Mouse (Mus musculus): ENCODE results near the gene Nrbp1. TPM values are rescaled to one million over a fixed set of nuclear protein-coding genes. Genes with fewer than 3 reads are reported as not detected.
"Not testable (repeated sequence)": the region's sequence is repeated elsewhere in the genome, so short reads cannot be mapped to it uniquely, and the experiment has no call there.

Nrbp1 gene
- polyA plus RNA-seq, 1 experiment from 2014 or later, result 44.9 TPM

GRCm38 (mm10) chr5:31202933-31203332 lies 37.7 kb upstream of the Nrbp1 start:
- Histone ChIP-seq H3K4me2 (ENCODE audit: low read depth, low read length) (peak overlapping the region; percentile 87), H3K4me1 (ENCODE audit: control insufficient read depth, low read depth, low read length) (peaks cover 11% of the 10 kb centered on the region), H3K27ac (ENCODE audit: low read length) (peak overlapping the region; percentile 79), H3K9me3 (replicated peaks; ENCODE audit: control insufficient read depth, low read length) (no peaks in the 10 kb centered on the region), H3K27me3 (ENCODE audit: control insufficient read depth, insufficient read depth, low read depth, low read length) (no peaks in the 10 kb centered on the region), H3K9ac (ENCODE audit: low read depth, low read length) (no peak overlapping the region; the same call in 1 of the 2 replicates), H3K36me3 (ENCODE audit: control insufficient read depth, insufficient read depth) (peaks cover 63% of the 10 kb centered on the region), H3K4me3 (ENCODE audit: low read depth, low read length) (peak overlapping the region; percentile 85)
- ATAC-seq (ENCODE audit: low read depth), result no peak
- 81% methylated on average over 7 of the region's 7 CpGs for WGBS (ENCODE audit: insufficient replicate concordance)

DNA sequence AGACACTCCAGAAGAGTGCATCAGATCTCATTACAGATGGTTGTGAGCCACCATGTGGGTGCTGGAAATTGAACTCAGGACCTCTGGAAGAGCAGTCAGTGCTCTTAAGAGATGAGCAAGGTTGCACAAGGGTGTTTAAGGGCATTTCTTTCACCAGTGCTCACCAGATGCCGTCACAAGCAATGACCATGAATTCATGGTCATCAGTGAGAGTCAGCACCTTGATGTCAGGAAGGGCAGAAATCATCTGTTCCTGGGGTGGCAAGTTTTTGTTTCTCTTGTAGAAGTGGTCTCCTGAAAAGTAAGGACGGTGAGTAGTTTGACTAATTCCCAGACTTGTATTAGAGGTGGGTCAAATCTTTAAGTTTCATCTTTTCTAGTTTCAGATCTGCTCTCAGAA lies 36.8 kb upstream of the Nrbp1 start:
- Histone ChIP-seq H3K36me3 (ENCODE audit: control insufficient read depth, insufficient read depth) (peaks cover 56% of the 10 kb centered on the region), H3K27ac (ENCODE audit: low read length) (no peak overlapping the region), H3K4me1 (ENCODE audit: control insufficient read depth, low read depth, low read length) (peaks cover 11% of the 10 kb centered on the region), H3K9ac (ENCODE audit: low read depth, low read length) (no peak overlapping the region), H3K9me3 (replicated peaks; ENCODE audit: control insufficient read depth, low read length) (no peaks in the 10 kb centered on the region), H3K27me3 (ENCODE audit: control insufficient read depth, insufficient read depth, low read depth, low read length) (no peaks in the 10 kb centered on the region), H3K4me2 (ENCODE audit: low read depth, low read length) (no peak overlapping the region), H3K4me3 (ENCODE audit: low read depth, low read length) (no peak overlapping the region)
- 89% methylated on average over 2 of the region's 2 CpGs for WGBS (ENCODE audit: insufficient replicate concordance)
- no peak for ATAC-seq (ENCODE audit: low read depth)

DNA sequence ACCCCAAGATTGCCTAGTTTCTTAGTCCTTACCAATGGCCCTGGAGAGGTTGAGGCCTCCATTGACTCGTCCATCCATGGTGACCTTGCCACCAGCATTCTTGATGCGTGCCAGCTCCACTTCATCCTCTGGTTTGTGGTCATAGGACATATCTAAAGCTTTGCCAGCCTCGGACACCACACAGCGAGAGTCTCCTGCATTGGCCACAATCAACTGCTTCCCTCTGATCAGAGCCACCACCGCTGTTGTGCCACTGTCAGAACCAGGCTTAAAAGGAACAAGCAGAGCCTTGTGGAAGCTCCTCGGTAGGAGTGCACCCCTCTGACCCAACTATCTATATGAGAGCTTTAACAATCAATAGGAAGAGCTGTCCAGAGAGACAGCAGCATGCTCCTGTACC lies 36.2 kb upstream of the Nrbp1 start:
- ATAC-seq (ENCODE audit: low read depth), result no peak
- no peak overlapping the region for H3K9ac ChIP-seq (ENCODE audit: low read depth, low read length)
- H3K27me3 ChIP-seq (ENCODE audit: control insufficient read depth, insufficient read depth, low read depth, low read length), result no peaks in the 10 kb centered on the region
- 85% methylated on average over 6 of the region's 6 CpGs for WGBS (ENCODE audit: insufficient replicate concordance)
- H3K4me1 ChIP-seq (ENCODE audit: control insufficient read depth, low read depth, low read length), result peaks cover 11% of the 10 kb centered on the region
- H3K4me2 ChIP-seq (ENCODE audit: low read depth, low read length), result no peak overlapping the region
- no peak overlapping the region for H3K27ac ChIP-seq (ENCODE audit: low read length)
- H3K9me3 ChIP-seq (replicated peaks; ENCODE audit: control insufficient read depth, low read length), result no peaks in the 10 kb centered on the region
- H3K4me3 ChIP-seq (ENCODE audit: low read depth, low read length), result no peak overlapping the region
- H3K36me3 ChIP-seq (ENCODE audit: control insufficient read depth, insufficient read depth), result peaks cover 50% of the 10 kb centered on the region

DNA sequence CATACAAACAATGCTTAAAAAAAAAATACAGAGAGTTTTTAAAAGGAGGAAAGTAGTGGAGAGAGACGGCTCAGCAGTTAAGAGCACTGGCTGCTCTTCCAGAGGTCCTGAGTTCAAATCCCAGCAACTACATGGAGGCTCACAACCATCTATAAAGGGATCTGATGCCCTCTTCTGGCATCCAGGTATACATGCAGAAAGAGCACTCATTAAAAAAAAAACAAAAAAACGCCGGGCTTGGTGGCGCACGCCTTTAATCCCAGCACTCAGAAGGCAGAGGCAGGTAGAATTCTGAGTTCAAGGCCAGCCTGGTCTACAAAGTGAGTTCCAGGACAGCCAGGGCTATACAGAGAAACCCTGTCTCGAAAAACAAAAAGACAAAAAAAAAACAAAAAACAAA lies 24.1 kb upstream of the Nrbp1 start:
- ATAC-seq (ENCODE audit: low read depth); H3K4me2 ChIP-seq (ENCODE audit: low read depth, low read length); H3K36me3 ChIP-seq (ENCODE audit: control insufficient read depth, insufficient read depth); H3K4me3 ChIP-seq (ENCODE audit: low read depth, low read length); H3K27ac ChIP-seq (ENCODE audit: low read length); H3K27me3 ChIP-seq (ENCODE audit: control insufficient read depth, insufficient read depth, low read depth, low read length); H3K9me3 ChIP-seq (replicated peaks; ENCODE audit: control insufficient read depth, low read length); H3K9ac ChIP-seq (ENCODE audit: low read depth, low read length): not testable (repeated sequence)
- peaks cover 30% of the 10 kb centered on the region for H3K4me1 ChIP-seq (ENCODE audit: control insufficient read depth, low read depth, low read length)
- WGBS (ENCODE audit: insufficient replicate concordance), result 72% methylated on average over 6 of the region's 6 CpGs

DNA sequence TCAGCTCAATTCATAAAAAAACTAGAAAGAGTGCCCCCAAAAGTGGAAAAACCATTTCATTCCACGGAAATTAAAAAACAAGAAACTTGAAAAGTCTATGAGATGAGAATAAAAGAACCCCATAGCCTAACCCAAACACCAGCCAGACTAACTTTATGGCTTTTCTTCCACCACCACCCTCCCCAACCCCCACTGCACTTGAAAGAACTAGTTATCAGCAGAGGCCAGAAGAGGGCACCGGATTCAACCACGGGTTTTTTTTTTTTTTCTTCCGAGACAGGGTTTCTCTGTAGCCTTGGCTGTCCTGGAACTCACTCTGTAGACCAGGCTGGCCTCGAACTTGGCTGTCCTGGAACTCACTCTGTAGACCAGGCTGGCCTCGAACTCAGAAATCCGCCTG lies 22.4 kb upstream of the Nrbp1 start:
- peak overlapping the region; percentile 91 for H3K4me2 ChIP-seq (ENCODE audit: low read depth, low read length)
- H3K4me1 ChIP-seq (ENCODE audit: control insufficient read depth, low read depth, low read length), result peaks cover 31% of the 10 kb centered on the region
- no peaks in the 10 kb centered on the region for H3K9me3 ChIP-seq (replicated peaks; ENCODE audit: control insufficient read depth, low read length)
- H3K27ac ChIP-seq (ENCODE audit: low read length), result peak overlapping the region; percentile 84
- peak overlapping the region; percentile 100 for H3K4me3 ChIP-seq (ENCODE audit: low read depth, low read length)
- peak; percentile 33 for ATAC-seq (ENCODE audit: low read depth)
- 17% methylated on average over 7 of the region's 7 CpGs for WGBS (ENCODE audit: insufficient replicate concordance)
- no peaks in the 10 kb centered on the region; the same call in 1 of the 2 replicates for H3K36me3 ChIP-seq (ENCODE audit: control insufficient read depth, insufficient read depth)
- peak overlapping the region; percentile 39 for H3K9ac ChIP-seq (ENCODE audit: low read depth, low read length)
- H3K27me3 ChIP-seq (ENCODE audit: control insufficient read depth, insufficient read depth, low read depth, low read length), result no peaks in the 10 kb centered on the region

GRCm38 (mm10) chr5:31219070-31219469 lies 21.6 kb upstream of the Nrbp1 start:
- no peak for ATAC-seq (ENCODE audit: low read depth)
- 0% methylated on average over 2 of the region's 2 CpGs for WGBS (ENCODE audit: insufficient replicate concordance)
- H3K27me3 ChIP-seq (ENCODE audit: control insufficient read depth, insufficient read depth, low read depth, low read length), result no peaks in the 10 kb centered on the region
- peak overlapping the region; percentile 84 for H3K27ac ChIP-seq (ENCODE audit: low read length)
- peak overlapping the region; percentile 100 for H3K4me3 ChIP-seq (ENCODE audit: low read depth, low read length)
- peak overlapping the region; percentile 60 for H3K9ac ChIP-seq (ENCODE audit: low read depth, low read length)
- peaks cover 31% of the 10 kb centered on the region for H3K4me1 ChIP-seq (ENCODE audit: control insufficient read depth, low read depth, low read length)
- H3K36me3 ChIP-seq (ENCODE audit: control insufficient read depth, insufficient read depth), result no peaks in the 10 kb centered on the region; the same call in 1 of the 2 replicates
- H3K9me3 ChIP-seq (replicated peaks; ENCODE audit: control insufficient read depth, low read length), result no peaks in the 10 kb centered on the region
- peak overlapping the region; percentile 91 for H3K4me2 ChIP-seq (ENCODE audit: low read depth, low read length)

DNA sequence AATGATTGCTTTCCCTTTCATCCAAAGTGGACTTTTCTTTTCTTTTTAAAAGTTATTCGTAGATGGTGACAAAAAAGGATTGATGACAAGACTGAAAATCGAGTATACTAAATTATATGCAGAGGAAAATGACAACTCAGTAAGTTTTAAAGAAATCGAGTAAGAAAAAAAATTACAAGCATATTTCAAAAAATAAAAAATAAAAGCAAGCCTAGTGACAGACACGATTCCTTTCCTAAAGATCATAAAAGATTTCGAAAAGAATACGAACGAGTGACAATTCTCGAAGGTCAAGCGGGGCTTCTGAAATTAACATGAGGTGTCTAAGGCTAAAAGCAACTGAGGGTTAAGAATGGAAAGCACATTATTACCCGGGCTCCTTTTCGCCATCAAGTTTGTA lies 21.2 kb upstream of the Nrbp1 start:
- peak overlapping the region; percentile 100 for H3K4me3 ChIP-seq (ENCODE audit: low read depth, low read length)
- peak overlapping the region; percentile 94 for H3K27ac ChIP-seq (ENCODE audit: low read length)
- H3K9me3 ChIP-seq (replicated peaks; ENCODE audit: control insufficient read depth, low read length), result no peaks in the 10 kb centered on the region
- H3K36me3 ChIP-seq (ENCODE audit: control insufficient read depth, insufficient read depth), result no peaks in the 10 kb centered on the region; the same call in 1 of the 2 replicates
- no peaks in the 10 kb centered on the region for H3K27me3 ChIP-seq (ENCODE audit: control insufficient read depth, insufficient read depth, low read depth, low read length)
- H3K4me1 ChIP-seq (ENCODE audit: control insufficient read depth, low read depth, low read length), result peaks cover 31% of the 10 kb centered on the region
- WGBS (ENCODE audit: insufficient replicate concordance), result under 1% methylated on average over 11 of the region's 11 CpGs
- H3K4me2 ChIP-seq (ENCODE audit: low read depth, low read length), result peak overlapping the region; percentile 91
- peak overlapping the region; percentile 96 for H3K9ac ChIP-seq (ENCODE audit: low read depth, low read length)
- ATAC-seq (ENCODE audit: low read depth), result no peak

DNA sequence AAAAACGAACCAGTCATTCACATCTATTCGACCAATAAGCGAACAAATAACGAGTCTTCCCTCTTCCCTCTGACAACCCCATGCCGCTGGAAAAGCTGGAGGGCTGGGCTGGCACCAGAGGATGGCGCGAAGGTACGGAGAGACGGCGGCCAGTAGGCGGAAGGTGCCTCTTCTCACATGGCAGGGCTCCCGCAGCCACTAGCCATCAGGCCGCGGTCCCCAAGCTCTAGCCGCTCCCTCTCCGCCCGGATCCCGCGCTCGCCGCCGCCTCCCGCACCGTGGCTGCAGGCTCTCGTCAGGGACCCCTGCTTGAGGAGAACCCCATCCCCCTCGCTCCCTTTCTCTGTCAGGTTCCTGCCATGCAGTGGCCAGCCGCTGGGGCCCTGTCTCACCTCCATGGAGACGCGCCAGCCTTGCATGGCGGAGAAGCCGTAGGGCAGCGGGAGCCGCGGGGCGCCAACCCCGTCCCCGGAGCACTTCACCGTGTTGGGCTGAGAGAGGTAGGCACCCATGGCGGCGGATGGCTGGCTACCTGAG lies 20.7 kb upstream of the Nrbp1 start:
- H3K9ac ChIP-seq (ENCODE audit: low read depth, low read length), result peak overlapping the region; percentile 96
- no peaks in the 10 kb centered on the region; the same call in 1 of the 2 replicates for H3K36me3 ChIP-seq (ENCODE audit: control insufficient read depth, insufficient read depth)
- 0% methylated on average over 40 of the region's 40 CpGs for WGBS (ENCODE audit: insufficient replicate concordance)
- no peaks in the 10 kb centered on the region for H3K27me3 ChIP-seq (ENCODE audit: control insufficient read depth, insufficient read depth, low read depth, low read length)
- H3K4me1 ChIP-seq (ENCODE audit: control insufficient read depth, low read depth, low read length), result peaks cover 31% of the 10 kb centered on the region
- H3K4me3 ChIP-seq (ENCODE audit: low read depth, low read length), result peak overlapping the region; percentile 100
- H3K27ac ChIP-seq (ENCODE audit: low read length), result peak overlapping the region; percentile 94
- peak; percentile 30 for ATAC-seq (ENCODE audit: low read depth)
- H3K9me3 ChIP-seq (replicated peaks; ENCODE audit: control insufficient read depth, low read length), result no peaks in the 10 kb centered on the region
- peak overlapping the region; percentile 91 for H3K4me2 ChIP-seq (ENCODE audit: low read depth, low read length)

DNA sequence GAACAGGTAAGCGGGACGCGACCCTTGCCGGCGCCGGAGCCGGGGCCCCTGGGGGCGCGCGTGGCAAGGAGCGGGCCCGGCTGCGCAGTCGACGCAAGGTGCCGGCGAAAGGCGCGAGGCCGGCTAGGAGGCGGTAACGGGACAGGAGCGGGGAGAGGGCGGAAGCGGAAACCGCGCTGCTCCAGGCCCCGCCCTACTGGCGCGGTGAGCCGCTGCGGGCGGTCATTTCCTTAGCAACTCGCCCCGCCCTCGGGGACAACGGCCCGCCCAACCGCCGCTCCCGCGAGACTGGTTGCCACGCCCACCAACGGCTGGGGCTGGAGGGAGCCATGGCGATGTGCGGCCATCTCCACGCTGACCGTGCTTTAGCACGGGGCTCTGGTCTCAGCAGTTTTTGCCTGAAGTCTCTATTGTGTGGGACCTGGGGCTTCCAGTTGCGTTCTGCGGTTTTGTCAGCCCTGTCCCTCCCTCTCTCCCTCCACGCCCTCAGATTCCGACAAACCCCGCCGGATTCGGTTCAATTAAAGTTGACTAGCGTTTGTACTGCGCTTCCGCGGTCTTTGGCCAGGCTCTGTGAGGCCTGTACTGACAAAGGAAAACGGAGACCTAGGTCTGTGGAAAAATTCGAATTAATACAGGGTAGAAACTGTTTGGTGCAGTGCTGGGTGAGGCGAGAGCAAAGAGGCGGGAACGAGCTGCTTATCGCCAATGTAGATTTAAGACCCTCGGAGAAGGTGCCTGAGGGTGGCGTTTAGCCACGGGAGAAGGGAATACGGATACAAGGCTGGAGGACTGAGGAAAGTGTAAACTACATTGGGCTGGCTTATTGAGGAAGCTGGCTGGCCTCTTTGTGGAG lies 20.0 kb upstream of the Nrbp1 start, which contains the start of gene Ppm1g:
Gene Ppm1g, minus strand, starts transcription at position 240 of the 856 bp plus-strand sequence.
- H3K4me2 ChIP-seq (ENCODE audit: low read depth, low read length), result peak within 1 kb of the TSS; percentile 91
- peak within 1 kb of the TSS; percentile 94 for H3K27ac ChIP-seq (ENCODE audit: low read length)
- no peaks in the 10 kb centered on the region for H3K9me3 ChIP-seq (replicated peaks; ENCODE audit: control insufficient read depth, low read length)
- H3K36me3 ChIP-seq (ENCODE audit: control insufficient read depth, insufficient read depth), result no peaks in the 10 kb centered on the region; the same call in 1 of the 2 replicates
- peak within 1 kb of the TSS; percentile 96 for H3K9ac ChIP-seq (ENCODE audit: low read depth, low read length)
- H3K4me1 ChIP-seq (ENCODE audit: control insufficient read depth, low read depth, low read length), result peaks cover 31% of the 10 kb centered on the region
- no peaks in the 10 kb centered on the region for H3K27me3 ChIP-seq (ENCODE audit: control insufficient read depth, insufficient read depth, low read depth, low read length)
- ATAC-seq (ENCODE audit: low read depth), result peak; percentile 95
- WGBS (ENCODE audit: insufficient replicate concordance), result under 1% methylated on average over 69 of the region's 70 CpGs
- H3K4me3 ChIP-seq (ENCODE audit: low read depth, low read length), result peak within 1 kb of the TSS; percentile 100

Measured in liver, embryonic 16.5 days (tissue).